Mouse (Mus musculus): ENCODE data around the gene Mdh2. TPM values are rescaled to one million over a fixed set of nuclear protein-coding genes. Genes with fewer than 3 reads are reported as not detected.

The Mdh2 gene
- total and polyA plus RNA-seq, 3 experiments = 1,645 to 2,909 (median 1,928) TPM

DNA sequence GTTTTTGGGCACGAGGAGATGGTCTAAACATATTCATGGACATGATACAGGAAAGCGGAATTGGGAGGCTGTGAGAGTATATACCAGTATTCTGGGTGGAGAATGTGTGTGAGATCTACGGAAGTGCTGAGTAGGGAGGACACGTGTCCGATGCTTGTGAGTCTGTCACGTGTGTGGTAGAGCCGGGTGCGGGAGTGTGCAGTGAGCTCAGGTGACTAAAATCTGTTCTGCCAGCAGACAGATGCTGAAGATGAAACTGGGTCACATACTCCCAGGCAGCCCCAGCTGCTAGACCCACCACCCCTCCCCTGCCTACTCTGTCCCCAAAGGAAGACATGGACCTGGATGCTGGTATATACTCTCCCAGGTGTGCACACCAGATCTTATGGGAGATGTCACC is 24.4 kb downstream of the Mdh2 start:
- no peak overlapping the region for H3K27ac ChIP-seq
- no peaks in the 10 kb centered on the region for H3K36me3 ChIP-seq (ENCODE audit: control insufficient read depth, insufficient read depth, low read length)
- no peaks in the 10 kb centered on the region; the same call in 1 of the 2 replicates for H3K27me3 ChIP-seq (ENCODE audit: control insufficient read depth, insufficient read depth, low read length)
- H3K4me3 ChIP-seq = no peak overlapping the region
- WGBS = 88% methylated on average over 8 of the region's 8 CpGs
- DNase-seq = no peak
- no peaks in the 10 kb centered on the region for H3K79me2 ChIP-seq (replicated peaks; ENCODE audit: control insufficient read depth, insufficient read depth, low read length)
- intact Hi-C loops (cut with DNase I) = no loop called here
- H3K9ac ChIP-seq (ENCODE audit: low read depth, low read length) = no peak overlapping the region
- no peak for TF ChIP-seq EP300 (IDR thresholded peaks at IDR 0.05; ENCODE audit: insufficient read depth, low read depth, low read length)
- TF ChIP-seq CTCF (IDR thresholded peaks at IDR 0.05) = no peak
- TF ChIP-seq POLR2A (IDR thresholded peaks at IDR 0.05; ENCODE audit: insufficient read depth, low read depth, low read length) = no peak
- no peaks in the 10 kb centered on the region for H3K4me1 ChIP-seq (ENCODE audit: control insufficient read depth, insufficient read depth, low read length)

DNA sequence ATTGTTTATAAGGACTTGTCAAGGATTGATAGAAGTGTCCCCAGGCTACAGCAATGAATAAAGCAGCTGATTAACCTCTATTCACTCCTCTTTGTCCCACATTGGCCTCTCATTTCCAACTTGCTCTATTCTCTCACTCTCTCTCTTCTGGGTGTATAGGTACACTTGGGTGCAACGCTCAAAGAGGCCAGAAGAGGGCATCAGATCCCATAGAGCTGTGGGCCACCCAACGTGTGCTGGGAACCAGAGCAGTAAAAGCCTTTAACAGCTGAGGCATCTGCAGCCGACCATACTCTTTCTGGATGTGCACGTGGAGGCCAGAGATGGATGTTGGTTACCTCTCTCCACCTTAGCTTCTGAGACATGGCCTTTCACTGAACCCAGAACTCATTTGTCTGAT is 24.9 kb downstream of the Mdh2 start:
- no peaks in the 10 kb centered on the region for H3K79me2 ChIP-seq (replicated peaks; ENCODE audit: control insufficient read depth, insufficient read depth, low read length)
- no peaks in the 10 kb centered on the region; the same call in 1 of the 2 replicates for H3K27me3 ChIP-seq (ENCODE audit: control insufficient read depth, insufficient read depth, low read length)
- H3K4me3 ChIP-seq = no peak overlapping the region
- no peak overlapping the region for H3K27ac ChIP-seq
- 57% methylated on average over 4 of the region's 4 CpGs for WGBS
- TF ChIP-seq POLR2A (IDR thresholded peaks at IDR 0.05; ENCODE audit: insufficient read depth, low read depth, low read length) = no peak
- TF ChIP-seq EP300 (IDR thresholded peaks at IDR 0.05; ENCODE audit: insufficient read depth, low read depth, low read length) = no peak
- 0 out of 2 replicates have a peak, but pooled peaks have one; percentile 12 for TF ChIP-seq CTCF (IDR thresholded peaks at IDR 0.05)
- intact Hi-C loops (cut with DNase I) = no loop called here
- H3K4me1 ChIP-seq (ENCODE audit: control insufficient read depth, insufficient read depth, low read length) = no peaks in the 10 kb centered on the region
- no peak for DNase-seq
- no peaks in the 10 kb centered on the region for H3K36me3 ChIP-seq (ENCODE audit: control insufficient read depth, insufficient read depth, low read length)
- H3K9ac ChIP-seq (ENCODE audit: low read depth, low read length) = no peak overlapping the region

DNA sequence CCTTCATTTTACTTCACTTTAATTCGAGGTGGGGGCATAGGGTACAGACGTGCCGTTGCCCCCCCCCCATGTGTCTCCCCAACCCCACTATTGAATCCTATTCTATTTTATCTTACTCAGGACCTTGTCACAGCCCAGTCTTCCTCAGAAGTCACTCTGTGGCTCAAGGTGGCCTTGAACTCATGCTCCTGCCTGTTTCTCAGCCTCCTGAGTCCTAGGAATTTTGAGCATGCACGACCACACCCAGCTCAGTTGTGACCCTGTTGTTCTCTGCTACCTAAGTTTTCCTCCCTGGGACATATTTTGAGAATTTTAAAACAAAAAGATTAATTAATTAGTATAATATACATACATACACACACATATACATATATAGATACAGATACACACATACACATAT is 25.4 kb downstream of the Mdh2 start:
- Histone ChIP-seq H3K4me1 (ENCODE audit: control insufficient read depth, insufficient read depth, low read length) (no peaks in the 10 kb centered on the region), H3K4me3 (no peak overlapping the region), H3K79me2 (replicated peaks; ENCODE audit: control insufficient read depth, insufficient read depth, low read length) (no peaks in the 10 kb centered on the region), H3K27ac (no peak overlapping the region), H3K27me3 (ENCODE audit: control insufficient read depth, insufficient read depth, low read length) (no peaks in the 10 kb centered on the region; the same call in 1 of the 2 replicates), H3K36me3 (ENCODE audit: control insufficient read depth, insufficient read depth, low read length) (no peaks in the 10 kb centered on the region), H3K9ac (ENCODE audit: low read depth, low read length) (no peak overlapping the region)
- DNase-seq = no peak
- whole genome bisulfite sequencing = 69% methylated on average over 4 of the region's 4 CpGs
- intact Hi-C loops (cut with DNase I) = no loop called here
- TF ChIP-seq POLR2A (IDR thresholded peaks at IDR 0.05; ENCODE audit: insufficient read depth, low read depth, low read length) (no peak), CTCF (IDR thresholded peaks at IDR 0.05) (no peak), EP300 (IDR thresholded peaks at IDR 0.05; ENCODE audit: insufficient read depth, low read depth, low read length) (no peak)

DNA sequence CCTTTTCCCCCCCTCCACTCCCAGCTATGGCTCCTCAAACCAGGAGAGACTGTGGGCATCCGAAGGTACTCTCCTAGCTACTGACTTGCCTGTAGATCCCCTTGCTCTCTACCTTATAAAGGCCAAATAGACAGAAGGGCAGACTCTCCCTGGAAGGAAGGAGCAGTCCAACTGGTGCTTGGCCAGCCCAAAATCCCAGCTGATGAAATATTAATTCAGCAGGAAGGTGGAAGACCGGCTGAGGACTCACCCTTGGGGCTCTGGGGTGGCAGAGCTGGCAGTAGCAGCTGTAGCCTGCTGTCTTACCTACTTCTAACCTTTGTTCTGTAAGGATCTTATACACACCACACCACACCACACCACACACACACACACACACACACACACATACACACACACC is 26.5 kb downstream of the Mdh2 start:
- Histone ChIP-seq H3K79me2 (replicated peaks; ENCODE audit: control insufficient read depth, insufficient read depth, low read length) (no peaks in the 10 kb centered on the region), H3K36me3 (ENCODE audit: control insufficient read depth, insufficient read depth, low read length) (no peaks in the 10 kb centered on the region), H3K4me3 (no peak overlapping the region), H3K27ac (no peak overlapping the region), H3K9ac (ENCODE audit: low read depth, low read length) (no peak overlapping the region), H3K4me1 (ENCODE audit: control insufficient read depth, insufficient read depth, low read length) (no peaks in the 10 kb centered on the region), H3K27me3 (ENCODE audit: control insufficient read depth, insufficient read depth, low read length) (no peaks in the 10 kb centered on the region; the same call in 1 of the 2 replicates)
- no peak for DNase-seq
- WGBS = 55% methylated on average over 2 of the region's 2 CpGs
- intact Hi-C loops (cut with DNase I) = no loop called here
- TF ChIP-seq POLR2A (IDR thresholded peaks at IDR 0.05; ENCODE audit: insufficient read depth, low read depth, low read length) (no peak), CTCF (IDR thresholded peaks at IDR 0.05) (no peak), EP300 (IDR thresholded peaks at IDR 0.05; ENCODE audit: insufficient read depth, low read depth, low read length) (no peak)

DNA sequence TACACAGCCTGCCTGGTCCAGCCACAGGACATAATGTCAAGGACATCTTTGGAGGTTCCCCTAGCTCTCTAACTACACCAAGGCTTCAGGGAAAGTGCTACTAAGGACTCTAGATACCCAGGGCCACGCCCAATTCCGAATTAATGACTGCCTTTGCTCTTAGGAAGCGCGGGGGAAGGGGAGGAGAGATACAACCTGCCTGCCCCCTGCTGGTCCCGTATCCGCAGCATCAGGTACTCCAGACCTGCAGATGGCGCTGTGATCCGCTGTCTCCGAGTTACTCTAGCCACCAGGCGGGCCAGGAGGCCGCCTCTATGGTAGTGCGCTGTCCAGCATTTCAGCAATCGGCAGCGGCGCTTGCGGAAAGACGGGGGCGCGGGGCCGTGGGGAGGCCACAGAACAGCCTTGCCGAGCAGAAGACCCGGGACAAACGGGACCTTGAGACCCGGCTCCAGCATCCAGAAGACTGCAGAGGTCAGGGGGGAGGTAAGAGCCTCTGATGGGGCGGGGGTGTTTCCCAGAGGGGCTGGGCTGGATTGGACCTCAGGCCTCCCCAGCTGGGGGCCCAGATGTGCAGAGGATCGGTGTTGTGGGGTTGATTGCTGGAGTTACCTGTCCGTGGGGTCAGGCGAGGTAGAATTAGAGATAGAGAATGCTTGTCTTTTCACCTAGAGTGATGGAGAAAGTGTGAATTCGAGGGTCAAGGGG is 28.4 kb downstream of the Mdh2 start, which contains the start of gene Srrm3:
Gene Srrm3, plus strand, starts transcription at position 336 of the 708 bp plus-strand sequence.
- TF ChIP-seq CTCF (IDR thresholded peaks at IDR 0.05) (peak; percentile 96), POLR2A (IDR thresholded peaks at IDR 0.05; ENCODE audit: insufficient read depth, low read depth, low read length) (no peak), EP300 (IDR thresholded peaks at IDR 0.05; ENCODE audit: insufficient read depth, low read depth, low read length) (peak; percentile 87)
- H3K4me3 ChIP-seq = no peak within 1 kb of the TSS
- H3K36me3 ChIP-seq (ENCODE audit: control insufficient read depth, insufficient read depth, low read length) = no peaks in the 10 kb centered on the region
- H3K27ac ChIP-seq = no peak within 1 kb of the TSS
- no peaks in the 10 kb centered on the region for H3K79me2 ChIP-seq (replicated peaks; ENCODE audit: control insufficient read depth, insufficient read depth, low read length)
- no peaks in the 10 kb centered on the region for H3K4me1 ChIP-seq (ENCODE audit: control insufficient read depth, insufficient read depth, low read length)
- intact Hi-C loops (cut with DNase I) = loop anchor here (1.0 kb wide), 1 partner anchor 27 kb away; no protein-coding TSS in a partner anchor
- no peaks in the 10 kb centered on the region; the same call in 1 of the 2 replicates for H3K27me3 ChIP-seq (ENCODE audit: control insufficient read depth, insufficient read depth, low read length)
- 6% methylated on average over 29 of the region's 29 CpGs for WGBS
- peak; percentile 85 to 93 for DNase-seq
- H3K9ac ChIP-seq (ENCODE audit: low read depth, low read length) = no peak within 1 kb of the TSS

DNA sequence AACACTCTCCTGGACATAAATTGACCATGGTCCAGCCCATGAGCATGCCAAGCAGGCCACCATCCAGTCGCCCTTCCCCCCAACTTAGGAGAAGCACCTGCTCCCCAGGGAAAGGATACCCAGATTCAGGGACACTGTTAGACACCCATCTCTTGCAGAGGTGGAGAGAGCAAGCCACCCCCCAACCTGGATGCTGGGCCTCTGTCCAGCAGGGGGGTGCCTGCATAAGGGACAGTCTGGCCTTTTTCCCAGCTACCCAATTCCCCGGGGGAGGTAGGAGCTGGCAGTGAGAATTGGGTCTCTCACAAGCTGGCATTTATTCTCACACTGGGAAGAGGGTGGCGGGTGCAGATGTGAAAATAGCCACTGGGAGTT is 29.0 kb downstream of the Mdh2 start:
- H3K4me3 ChIP-seq = no peak overlapping the region
- H3K27ac ChIP-seq = no peak overlapping the region
- no peaks in the 10 kb centered on the region for H3K4me1 ChIP-seq (ENCODE audit: control insufficient read depth, insufficient read depth, low read length)
- intact Hi-C loops (cut with DNase I) = no loop called here
- no peaks in the 10 kb centered on the region for H3K36me3 ChIP-seq (ENCODE audit: control insufficient read depth, insufficient read depth, low read length)
- no peaks in the 10 kb centered on the region for H3K79me2 ChIP-seq (replicated peaks; ENCODE audit: control insufficient read depth, insufficient read depth, low read length)
- WGBS = 32% methylated on average over 3 of the region's 3 CpGs
- DNase-seq = no peak
- no peak for TF ChIP-seq EP300 (IDR thresholded peaks at IDR 0.05; ENCODE audit: insufficient read depth, low read depth, low read length)
- TF ChIP-seq CTCF (IDR thresholded peaks at IDR 0.05) = no peak
- TF ChIP-seq POLR2A (IDR thresholded peaks at IDR 0.05; ENCODE audit: insufficient read depth, low read depth, low read length) = no peak
- no peak overlapping the region for H3K9ac ChIP-seq (ENCODE audit: low read depth, low read length)
- no peaks in the 10 kb centered on the region; the same call in 1 of the 2 replicates for H3K27me3 ChIP-seq (ENCODE audit: control insufficient read depth, insufficient read depth, low read length)

Measured in heart, adult 2 months (tissue).